Mouse (Mus musculus) midbrain, embryonic 16.5 days (tissue): Measurements from ENCODE around the gene D5Ertd579e. TPM values are rescaled to one million over a fixed set of nuclear protein-coding genes. Genes with fewer than 3 reads are reported as not detected.
A peak's percentile ranks its signal among the peaks of the same experiment; 100 is the strongest.

ENCODE experiments used
- ATAC-seq: fragments of 200-750 bp; cut with Nextera tagmentation; 2 replicates; pipeline ENCODE4 v1.8.0; 2017; ENCODE audit warnings: moderate TSS enrichment
- H3K27ac ChIP-seq: fragments of 300-500 bp; sonication (generic); 2 replicates; pipeline ENCODE4 v1.5.1; 2014; ENCODE audit warnings: mild to moderate bottlenecking, low read length, mixed read lengths
- H3K27me3 ChIP-seq: fragments of 300-500 bp; sonication (generic); 2 replicates; pipeline ENCODE4 v1.6.1; 2014; ENCODE audit warnings: low read depth, low read length, mixed read lengths; ENCODE audit not compliant: control insufficient read depth, insufficient read depth
- H3K36me3 ChIP-seq: fragments of 300-500 bp; sonication (generic); 2 replicates; pipeline ENCODE4 v1.6.1; 2014; ENCODE audit warnings: mild to moderate bottlenecking, low read length, moderate library complexity, mixed read lengths; ENCODE audit not compliant: control insufficient read depth, insufficient read depth
- H3K4me1 ChIP-seq: fragments of 300-500 bp; sonication (generic); 2 replicates; pipeline ENCODE4 v1.6.1; 2014; ENCODE audit warnings: mild to moderate bottlenecking, low read length, mixed read lengths; ENCODE audit not compliant: control insufficient read depth, insufficient read depth
- H3K4me2 ChIP-seq: fragments of 300-500 bp; sonication (generic); 2 replicates; pipeline ENCODE4 v1.6.1; 2014; ENCODE audit warnings: mild to moderate bottlenecking, low read length, mixed read lengths
- H3K4me3 ChIP-seq: fragments of 300-500 bp; sonication (generic); 2 replicates; pipeline ENCODE4 v1.5.1; 2014; ENCODE audit warnings: low read depth, mild to moderate bottlenecking, low read length, moderate library complexity, mixed read lengths
- H3K9ac ChIP-seq: fragments of 300-500 bp; sonication (generic); 2 replicates; pipeline ENCODE4 v1.6.1; 2014; ENCODE audit warnings: low read depth, low read length, mixed read lengths
- H3K9me3 ChIP-seq: fragments of 300-500 bp; sonication (generic); replicated peaks from 2 replicates; pipeline ENCODE4 v1.6.1; 2014; ENCODE audit warnings: mild to moderate bottlenecking, low read length, mixed read lengths; ENCODE audit not compliant: control insufficient read depth, poor library complexity, severe bottlenecking
- WGBS: fragments of 180-500 bp; shearing (Covaris S2); extraction: QIAGEN DNeasy Blood & Tissue Kit; methylation state at CpG from one replicate; pipeline ENCODE4 v1.1.7; 2014; 5-methylcytosine and 5-hydroxymethylcytosine counted together
- polyA plus RNA-seq: library from polyadenylated mRNA; unstranded; fragments of >200 nt; fragmentation: Nextera tagmentation; extraction: Ambion mirVana; gene quantifications from 2 replicates; pipeline ENCODE4 v1.2.1, GENCODE M21; 2015

The D5Ertd579e gene
- polyA plus RNA-seq, 1 experiment from 2014 or later, result 40.6 TPM

DNA sequence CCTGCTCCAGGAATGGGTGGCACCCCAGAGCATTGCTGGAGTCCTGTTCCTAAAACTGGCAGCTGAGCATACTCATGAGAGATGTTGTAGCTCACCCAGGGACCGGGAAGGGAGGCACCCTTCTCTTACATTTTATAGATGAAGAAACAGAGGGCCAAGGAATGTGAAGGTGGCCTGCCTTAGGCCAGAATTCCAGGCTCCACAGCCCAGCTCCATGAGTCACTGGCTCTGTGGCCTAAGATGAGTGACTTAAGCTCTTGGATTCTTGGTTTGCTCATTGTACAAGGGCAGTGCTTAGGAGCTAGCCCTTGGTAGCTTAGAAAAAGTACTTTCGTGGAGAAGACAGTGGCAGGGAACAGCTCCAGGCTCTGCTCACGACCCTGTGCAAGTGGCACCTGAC is 19.0 kb upstream of the D5Ertd579e start:
- 75% methylated on average over 3 of the region's 3 CpGs for WGBS
- Histone ChIP-seq H3K9me3 (no peaks in the 10 kb centered on the region), H3K9ac (no peak overlapping the region), H3K27ac (no peak overlapping the region), H3K4me1 (peaks cover 6% of the 10 kb centered on the region; the same call in 1 of the 2 replicates), H3K36me3 (no peaks in the 10 kb centered on the region), H3K4me3 (no peak overlapping the region), H3K4me2 (no peak overlapping the region), H3K27me3 (no peaks in the 10 kb centered on the region)
- no peak for ATAC-seq

DNA sequence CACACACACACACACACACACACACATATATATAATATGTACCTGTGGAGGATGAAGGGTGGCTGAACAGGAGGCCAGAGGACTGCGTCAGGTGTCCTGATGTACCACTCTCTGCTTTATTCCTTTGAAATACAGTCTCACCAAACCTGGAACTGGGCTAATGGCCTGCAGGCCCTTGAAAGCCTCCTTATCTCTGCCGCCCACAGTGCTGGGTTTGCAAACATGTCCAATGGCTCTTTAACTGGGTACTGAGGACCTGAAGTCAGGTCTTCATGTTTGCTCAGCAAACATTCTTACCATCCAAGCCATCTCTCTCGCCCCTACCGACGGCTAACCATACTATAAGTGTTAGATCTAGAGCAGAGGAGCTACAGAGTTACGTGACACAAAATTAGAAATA is 17.9 kb upstream of the D5Ertd579e start:
- no peaks in the 10 kb centered on the region for H3K27me3 ChIP-seq
- ATAC-seq, result no peak

DNA sequence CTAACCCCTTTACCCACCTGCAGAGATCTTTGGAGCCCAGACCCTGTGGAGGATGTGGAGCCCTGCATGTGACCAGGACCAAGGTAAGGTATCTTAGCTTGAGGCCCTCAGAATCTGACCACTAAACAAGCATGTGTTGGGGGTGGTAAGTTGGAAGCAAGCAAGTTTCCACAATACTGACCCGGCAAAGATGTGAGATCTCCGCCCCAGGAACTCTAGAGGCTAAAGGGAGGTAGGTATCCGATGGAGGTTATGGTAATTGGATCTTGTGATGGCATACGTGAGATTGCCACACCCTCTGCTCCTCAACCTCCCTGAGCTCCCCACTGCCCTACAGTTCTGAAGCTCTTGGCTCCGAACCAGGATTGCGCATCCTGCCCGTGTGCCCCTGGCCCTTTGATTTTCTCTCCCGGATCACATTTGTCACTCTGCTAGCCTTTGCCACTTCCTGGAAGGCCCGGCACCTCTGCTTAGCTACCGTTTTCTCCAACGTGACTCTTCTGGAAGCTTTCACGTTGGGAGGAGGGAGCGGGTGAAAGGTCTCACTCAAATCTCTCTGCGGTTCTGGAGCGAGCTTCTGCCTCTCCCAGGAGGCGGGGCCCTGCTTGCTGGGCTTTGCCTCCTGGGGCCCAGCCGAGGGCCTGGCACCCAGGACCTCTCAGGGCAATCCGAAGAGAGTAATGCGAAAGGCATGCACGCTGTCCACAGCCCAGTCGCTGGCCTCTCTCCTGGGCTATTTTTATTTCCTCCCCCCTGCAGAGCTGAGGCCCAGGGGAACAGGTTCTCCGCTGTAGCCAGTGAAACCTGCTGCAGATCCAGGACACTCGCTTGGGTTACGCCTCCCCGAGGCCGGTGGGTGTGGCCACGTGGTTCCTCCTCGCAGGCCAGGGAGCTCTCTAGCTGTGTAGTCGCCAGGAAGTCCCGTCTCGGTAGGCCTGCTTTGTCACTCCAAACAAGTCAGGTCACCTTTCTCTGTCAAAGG is 17.0 kb upstream of the D5Ertd579e start:
- peak overlapping the region; percentile 19 for H3K4me3 ChIP-seq
- no peak overlapping the region for H3K27ac ChIP-seq
- H3K27me3 ChIP-seq, result no peaks in the 10 kb centered on the region
- WGBS, result 8% methylated on average over 31 of the region's 31 CpGs
- H3K36me3 ChIP-seq, result no peaks in the 10 kb centered on the region
- H3K9me3 ChIP-seq, result no peaks in the 10 kb centered on the region
- H3K4me2 ChIP-seq, result peak overlapping the region; percentile 50
- H3K9ac ChIP-seq, result peak overlapping the region; percentile 22
- ATAC-seq, result peak; percentile 48
- peaks cover 6% of the 10 kb centered on the region; the same call in 1 of the 2 replicates for H3K4me1 ChIP-seq

More for the DNA sequence above, 17.9 kb upstream of the D5Ertd579e start:
- peaks cover 6% of the 10 kb centered on the region; the same call in 1 of the 2 replicates for H3K4me1 ChIP-seq
- WGBS, result 81% methylated on average over 6 of the region's 6 CpGs
- no peak overlapping the region for H3K4me2 ChIP-seq
- H3K9me3 ChIP-seq, result no peaks in the 10 kb centered on the region
- no peaks in the 10 kb centered on the region for H3K36me3 ChIP-seq
- no peak overlapping the region for H3K4me3 ChIP-seq
- no peak overlapping the region for H3K27ac ChIP-seq
- H3K9ac ChIP-seq, result no peak overlapping the region

DNA sequence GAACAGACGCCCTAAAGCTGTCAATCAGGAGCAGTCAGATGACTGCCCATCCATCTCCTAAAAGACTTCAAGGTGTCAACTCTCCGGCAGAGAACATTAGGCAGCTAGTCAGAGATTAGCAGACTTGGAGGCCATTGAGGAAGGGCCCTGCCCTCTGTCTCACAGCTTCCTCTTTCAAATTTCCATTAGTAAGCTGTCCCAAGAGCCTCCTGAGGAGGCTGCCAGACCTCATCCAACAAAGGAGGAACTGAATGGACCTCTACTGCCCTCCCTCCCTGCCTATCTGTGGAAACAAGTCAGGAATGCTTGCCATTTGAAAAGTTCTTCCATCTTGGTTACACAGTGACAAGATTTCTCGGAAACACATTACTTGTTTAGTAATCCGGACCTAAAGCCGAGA is 16.0 kb upstream of the D5Ertd579e start:
- 48% methylated on average over 5 of the region's 5 CpGs for WGBS
- no peak overlapping the region for H3K9ac ChIP-seq
- ATAC-seq, result no peak

DNA sequence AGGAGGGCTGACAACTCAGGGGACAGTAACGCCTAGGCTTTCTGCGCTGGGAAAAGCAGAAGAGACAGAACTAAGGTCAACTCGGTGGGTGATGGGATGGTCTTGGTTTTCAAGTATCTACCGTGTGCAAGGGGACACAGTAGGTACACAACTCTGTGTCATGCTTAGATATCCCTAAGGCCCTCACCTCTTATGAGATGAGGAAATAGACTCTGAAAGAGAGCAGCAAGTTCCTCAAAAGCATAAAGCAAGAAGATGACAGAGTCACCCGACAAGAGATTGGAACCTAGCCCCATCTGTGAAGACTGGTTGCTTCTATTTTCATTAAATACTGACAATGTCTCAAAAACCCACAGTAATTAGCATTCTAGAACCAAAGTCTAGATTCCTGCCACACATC is 10.0 kb upstream of the D5Ertd579e start:
- Histone ChIP-seq H3K4me2 (no peak overlapping the region), H3K4me3 (no peak overlapping the region), H3K27ac (no peak overlapping the region), H3K4me1 (no peaks in the 10 kb centered on the region), H3K9me3 (no peaks in the 10 kb centered on the region), H3K9ac (no peak overlapping the region), H3K36me3 (no peaks in the 10 kb centered on the region), H3K27me3 (no peaks in the 10 kb centered on the region)
- ATAC-seq, result no peak
- 84% methylated on average over 5 of the region's 5 CpGs for WGBS

More for the DNA sequence above, 16.0 kb upstream of the D5Ertd579e start:
- Histone ChIP-seq H3K4me2 (no peak overlapping the region), H3K4me1 (peaks cover 6% of the 10 kb centered on the region; the same call in 1 of the 2 replicates), H3K9me3 (no peaks in the 10 kb centered on the region), H3K27ac (no peak overlapping the region), H3K27me3 (no peaks in the 10 kb centered on the region), H3K4me3 (no peak overlapping the region), H3K36me3 (no peaks in the 10 kb centered on the region)

DNA sequence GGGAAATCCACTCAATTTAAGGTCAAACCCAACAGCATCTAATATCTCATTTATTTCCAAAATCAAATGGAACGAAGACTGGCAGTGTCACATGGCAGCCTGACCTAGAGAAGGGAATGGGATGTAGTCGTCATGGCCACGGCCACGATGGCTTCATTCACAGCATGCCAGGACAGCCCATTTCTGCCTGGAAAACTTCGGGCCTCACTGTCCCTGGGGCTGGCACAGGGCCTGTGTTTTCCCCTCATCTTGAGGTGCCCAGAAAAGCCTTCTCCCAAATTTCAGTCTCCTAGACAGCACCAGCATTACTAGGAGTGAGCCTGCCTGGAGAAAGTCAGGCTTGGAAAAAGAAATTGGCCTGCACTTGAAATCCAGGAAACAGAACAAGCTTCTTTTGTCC is 9.6 kb upstream of the D5Ertd579e start:
- WGBS, result 83% methylated on average over 5 of the region's 5 CpGs
- no peak overlapping the region for H3K9ac ChIP-seq
- no peak overlapping the region for H3K27ac ChIP-seq
- H3K4me1 ChIP-seq, result no peaks in the 10 kb centered on the region
- no peak for ATAC-seq
- no peaks in the 10 kb centered on the region for H3K9me3 ChIP-seq
- no peak overlapping the region for H3K4me3 ChIP-seq
- H3K4me2 ChIP-seq, result no peak overlapping the region
- H3K27me3 ChIP-seq, result no peaks in the 10 kb centered on the region
- no peaks in the 10 kb centered on the region for H3K36me3 ChIP-seq

DNA sequence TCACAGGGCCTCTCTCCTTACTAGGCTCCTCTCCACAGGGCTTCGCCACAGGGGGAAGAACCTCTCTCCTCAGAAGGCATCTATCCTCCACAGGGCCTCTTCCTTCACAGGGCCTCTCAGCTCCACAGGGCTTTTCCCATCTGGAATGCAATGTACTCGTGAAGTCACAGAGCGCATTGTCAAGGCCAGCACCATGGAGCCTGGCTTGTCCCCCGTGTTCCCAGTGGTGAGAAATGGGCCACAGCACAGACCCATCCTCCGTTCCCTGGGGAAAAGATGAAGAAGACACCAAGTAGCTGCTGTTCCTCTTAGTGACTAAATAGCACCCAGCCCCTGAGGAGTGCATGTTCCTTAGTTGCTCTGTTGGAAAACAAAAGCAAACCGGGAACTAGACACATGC is 8.9 kb upstream of the D5Ertd579e start:
- H3K4me3 ChIP-seq, result no peak overlapping the region
- no peaks in the 10 kb centered on the region for H3K36me3 ChIP-seq
- no peak overlapping the region for H3K27ac ChIP-seq
- no peaks in the 10 kb centered on the region for H3K27me3 ChIP-seq
- no peak overlapping the region for H3K4me2 ChIP-seq
- no peak overlapping the region for H3K9ac ChIP-seq
- 76% methylated on average over 6 of the region's 6 CpGs for WGBS
- no peak for ATAC-seq
- H3K4me1 ChIP-seq, result no peaks in the 10 kb centered on the region
- H3K9me3 ChIP-seq, result no peaks in the 10 kb centered on the region

DNA sequence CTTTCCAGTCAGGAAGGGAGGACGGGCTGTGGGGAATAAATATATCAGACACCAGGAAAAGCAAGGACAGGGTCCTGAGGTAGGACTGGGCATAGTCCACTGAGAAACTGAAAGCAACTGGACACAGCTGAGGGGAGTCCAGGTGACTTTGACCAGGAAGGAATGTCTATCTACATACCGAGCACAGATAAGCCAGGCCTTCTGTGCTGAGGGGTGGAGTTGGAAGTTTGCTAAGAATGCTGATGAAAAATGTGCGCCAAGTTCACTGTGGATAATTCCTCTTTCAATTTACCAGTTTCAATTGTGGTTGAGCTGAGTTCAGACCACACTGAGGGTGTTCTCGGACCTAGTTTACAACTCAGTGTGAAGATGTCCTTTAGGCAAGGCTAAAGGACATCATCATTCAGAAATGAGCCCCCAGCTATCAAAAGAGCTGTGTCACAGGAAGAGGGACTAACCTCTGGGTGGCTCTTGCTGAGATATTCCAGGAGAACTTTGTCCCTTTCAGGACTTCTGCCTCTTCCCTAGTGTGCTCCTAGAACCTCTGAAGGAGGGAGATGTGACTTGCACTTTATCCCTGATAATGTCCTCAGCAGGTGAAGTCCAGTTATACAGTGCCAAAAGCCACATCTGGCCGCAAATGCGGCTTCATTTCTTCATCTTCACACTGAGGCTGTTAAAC is 5.3 kb upstream of the D5Ertd579e start:
- no peak overlapping the region for H3K4me3 ChIP-seq
- H3K9me3 ChIP-seq, result no peaks in the 10 kb centered on the region
- no peak for ATAC-seq
- no peaks in the 10 kb centered on the region for H3K36me3 ChIP-seq
- no peaks in the 10 kb centered on the region for H3K27me3 ChIP-seq
- no peak overlapping the region for H3K27ac ChIP-seq
- peaks cover 6% of the 10 kb centered on the region for H3K4me1 ChIP-seq
- 79% methylated on average over 6 of the region's 6 CpGs for WGBS
- H3K4me2 ChIP-seq, result no peak overlapping the region
- H3K9ac ChIP-seq, result no peak overlapping the region

DNA sequence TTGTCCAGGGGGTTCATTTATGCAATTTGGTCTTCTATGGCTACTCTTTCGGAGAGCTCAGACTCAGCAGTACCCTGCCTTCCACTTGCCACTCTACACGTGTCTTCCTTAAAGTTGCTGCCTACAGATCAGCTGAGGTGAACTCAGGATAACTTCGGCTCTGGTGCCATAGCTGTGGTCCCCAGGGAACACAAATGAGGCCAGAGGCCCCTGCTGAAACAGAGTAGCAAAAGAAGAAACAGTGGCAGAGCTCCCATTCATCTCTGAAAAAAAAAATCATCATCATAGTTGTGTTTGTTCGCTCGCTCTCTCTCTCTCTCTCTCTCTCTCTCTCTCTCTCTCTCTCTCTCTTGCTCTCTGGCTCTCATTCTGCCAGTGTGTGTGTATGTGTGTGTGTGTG is 2.9 kb upstream of the D5Ertd579e start:
- Histone ChIP-seq H3K9ac (no peak overlapping the region), H3K4me1 (peaks cover 12% of the 10 kb centered on the region), H3K36me3 (no peaks in the 10 kb centered on the region), H3K27ac (no peak overlapping the region), H3K4me2 (no peak overlapping the region), H3K4me3 (no peak overlapping the region), H3K9me3 (no peaks in the 10 kb centered on the region), H3K27me3 (no peaks in the 10 kb centered on the region)
- 74% methylated on average over 5 of the region's 5 CpGs for WGBS
- ATAC-seq, result no peak
